Mouse (Mus musculus) T-helper 2 cell (primary cell): ENCODE results near the gene Cd27.

ENCODE experiments used
- in situ Hi-C: fragments of 300-600 bp; cut with MboI, MseI; formaldehyde crosslinking; loops from one replicate; pipeline ENCODE4 v1.15.1; 2025; ENCODE audit warnings: high pct_unique_total_duplicates

The Cd27 gene

GRCm38 (mm10) chr6:125215148-125215954 lies 21.5 kb downstream of the Cd27 start, which contains the start of gene Vamp1:
TSS of gene Vamp1 (plus strand) at chr6:125215551.
- in situ Hi-C loops, result no loop called here

DNA sequence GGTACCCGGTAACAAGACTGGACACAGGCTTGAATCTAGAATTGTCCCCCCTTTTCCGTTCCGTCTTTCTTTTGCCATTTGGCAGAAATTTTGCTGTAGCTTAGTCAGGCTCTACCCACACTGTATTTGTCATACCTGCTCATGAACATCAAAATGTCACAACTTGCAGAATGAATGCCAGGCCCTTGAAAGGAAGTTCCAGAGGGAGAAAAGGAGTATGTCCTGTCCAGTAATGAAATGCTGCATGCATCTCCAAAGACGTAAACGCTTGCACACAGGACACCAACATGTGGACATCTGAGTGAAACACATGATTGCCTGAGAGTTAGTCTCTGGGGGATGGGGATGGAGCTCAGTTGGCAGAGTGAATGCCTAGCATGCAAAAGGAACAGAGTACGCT lies 23.1 kb downstream of the Cd27 start:
- in situ Hi-C loops, result no loop called here

DNA sequence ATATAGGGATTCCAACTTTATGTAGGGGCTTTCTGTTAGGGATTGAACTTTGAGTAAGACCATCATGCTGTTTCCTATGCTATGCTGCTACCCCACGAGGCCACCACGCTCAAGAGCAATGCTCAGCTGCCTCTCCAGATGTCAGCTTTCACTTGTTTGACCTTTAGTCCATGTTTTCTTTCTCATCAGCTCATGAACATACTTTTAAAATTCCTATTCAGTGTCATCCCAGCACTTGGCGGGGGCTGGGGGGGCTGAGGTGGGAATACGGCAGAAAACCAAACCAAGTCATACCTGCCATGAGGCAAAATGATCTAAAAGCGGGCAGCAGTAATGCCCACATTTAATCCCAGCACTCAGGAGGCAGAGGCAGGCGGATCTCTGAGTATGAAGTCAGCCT lies 23.7 kb downstream of the Cd27 start:
- in situ Hi-C loops, result no loop called here

GRCm38 (mm10) chr6:125212621-125213020 lies 24.2 kb downstream of the Cd27 start:
- in situ Hi-C loops, result no loop called here

DNA sequence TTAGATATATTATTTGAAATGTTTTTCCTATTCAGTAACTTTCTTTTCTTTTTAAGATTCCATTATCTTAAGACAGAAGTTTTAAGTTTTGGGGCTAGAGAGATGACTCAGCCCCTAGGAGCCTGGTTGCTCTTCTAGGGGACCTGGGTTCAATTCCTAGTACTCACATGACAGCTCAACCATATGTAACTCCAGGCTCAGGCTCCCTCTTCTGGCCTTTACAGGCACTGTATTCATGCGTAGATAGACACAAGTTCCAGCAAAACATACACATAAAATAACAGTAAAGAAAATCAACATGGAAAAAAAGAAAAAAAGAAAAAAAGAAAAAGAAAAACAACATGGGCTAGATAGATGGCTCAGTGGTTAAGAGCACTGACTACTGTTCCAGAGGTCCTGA lies 26.4 kb downstream of the Cd27 start:
- in situ Hi-C loops, result no loop called here

DNA sequence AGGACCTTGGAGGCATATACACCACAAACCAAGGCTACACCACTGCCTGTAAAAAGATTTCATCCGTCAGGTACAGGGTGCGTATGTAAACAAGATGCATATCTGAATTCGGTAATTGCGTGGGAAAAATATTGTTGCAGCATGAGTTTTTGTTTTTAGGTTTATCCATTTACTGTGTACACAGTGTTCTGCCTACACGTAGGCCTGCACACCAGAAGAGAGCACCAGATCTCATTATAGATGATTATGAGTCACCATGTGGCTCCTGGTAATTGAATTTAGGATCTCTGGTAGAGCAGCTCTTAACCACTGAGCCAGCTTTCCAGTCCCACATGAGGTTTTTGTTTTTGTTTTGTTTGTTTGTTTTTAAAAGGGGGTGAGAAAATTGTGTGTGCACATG lies 39.6 kb downstream of the Cd27 start:
- in situ Hi-C loops, result no loop called here

GRCm38 (mm10) chr6:125196301-125196700 lies 40.5 kb downstream of the Cd27 start:
- in situ Hi-C loops, result no loop called here

DNA sequence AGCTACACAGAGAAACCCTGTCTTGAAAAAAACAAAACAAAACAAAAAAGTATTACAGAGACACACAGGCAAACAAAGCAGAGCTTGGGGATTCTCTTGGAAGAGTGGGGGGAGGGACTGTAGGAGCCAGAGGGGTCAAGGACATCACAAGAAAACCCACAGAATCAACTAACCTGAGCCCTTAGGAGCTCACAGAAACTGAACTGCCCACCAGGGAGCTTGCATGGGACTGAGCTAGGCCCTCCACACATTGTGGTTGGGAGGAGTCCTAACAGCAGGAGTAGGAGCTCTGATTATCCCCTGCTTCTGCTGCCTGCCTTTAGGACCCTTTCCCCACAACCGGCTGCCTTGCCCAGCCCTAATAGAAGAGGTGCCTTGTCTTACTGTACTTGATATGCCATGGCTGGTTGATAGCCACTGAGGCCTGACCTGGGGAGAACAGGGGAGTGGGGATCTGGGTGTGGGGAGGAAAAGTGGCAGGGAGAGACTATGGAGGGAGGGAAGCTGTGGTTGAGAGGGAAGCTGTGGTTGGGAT lies 41.2 kb downstream of the Cd27 start:
- in situ Hi-C loops, result no loop called here

GRCm38 (mm10) chr6:125193390-125193789 lies 43.4 kb downstream of the Cd27 start:
- in situ Hi-C loops, result no loop called here

DNA sequence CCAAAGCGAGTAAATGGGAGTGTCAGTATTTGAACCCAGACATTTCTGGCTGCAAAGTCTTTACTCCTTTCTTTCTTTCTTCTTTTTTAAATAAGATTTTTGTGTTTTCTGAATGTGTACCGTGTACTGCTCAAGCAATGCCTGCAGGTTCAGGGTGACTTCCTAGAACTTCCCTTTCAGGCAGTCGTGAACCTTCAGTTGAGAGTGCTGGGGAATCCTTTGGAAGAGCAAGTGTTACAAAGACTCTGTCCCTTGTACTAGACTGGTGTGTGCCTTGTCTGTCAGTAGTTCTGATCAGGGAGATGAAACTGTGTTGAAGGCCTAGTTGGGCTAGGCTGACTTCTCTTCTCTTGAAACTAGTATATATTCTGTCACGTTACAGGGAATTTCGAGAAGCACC lies 44.0 kb downstream of the Cd27 start:
- in situ Hi-C loops, result no loop called here

- in situ Hi-C loops, result no loop called here
Measured at GRCm38 (mm10) chr6:125192016-125192714, 44.6 kb downstream of the Cd27 start.

DNA sequence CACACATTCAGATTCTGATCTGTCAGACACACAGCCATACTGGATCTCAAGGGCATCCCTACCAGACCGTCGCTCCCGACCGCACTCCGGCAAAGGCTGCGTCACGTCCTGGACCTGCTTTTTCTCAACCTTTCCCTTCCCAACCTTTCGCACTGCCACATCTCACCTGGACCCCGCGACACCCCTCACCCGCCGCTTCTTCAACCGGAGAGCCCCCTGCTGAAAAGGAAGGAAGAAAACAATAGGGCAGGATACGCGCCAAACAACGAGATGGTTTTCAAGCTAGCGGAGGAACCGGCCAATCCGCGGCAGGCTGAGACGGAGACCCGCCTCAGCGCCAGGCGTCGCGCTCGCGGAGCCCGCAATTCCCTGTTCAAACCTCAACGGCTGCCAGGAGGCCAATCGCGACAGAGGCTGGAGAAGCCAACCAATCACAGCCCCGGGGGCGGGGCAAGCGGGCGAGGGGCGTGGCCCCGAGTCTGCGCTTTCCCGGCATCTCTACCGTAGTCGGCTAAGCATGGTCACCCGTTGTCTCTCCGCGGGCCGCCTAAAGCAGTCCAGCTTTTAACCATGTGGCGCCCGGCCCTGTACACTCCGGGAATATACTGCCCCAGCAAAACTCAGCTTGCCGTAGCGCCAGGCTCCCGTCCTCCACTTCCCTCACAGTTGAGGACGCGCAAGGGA lies 45.3 kb downstream of the Cd27 start, which contains the start of the genes Ncapd2 and Mrpl51:
Ncapd2 (minus strand) TSS at position 370 of the 684 bp plus-strand sequence.
Mrpl51 (plus strand) TSS at position 470 of the 684 bp plus-strand sequence.
- in situ Hi-C loops, result no loop called here

DNA sequence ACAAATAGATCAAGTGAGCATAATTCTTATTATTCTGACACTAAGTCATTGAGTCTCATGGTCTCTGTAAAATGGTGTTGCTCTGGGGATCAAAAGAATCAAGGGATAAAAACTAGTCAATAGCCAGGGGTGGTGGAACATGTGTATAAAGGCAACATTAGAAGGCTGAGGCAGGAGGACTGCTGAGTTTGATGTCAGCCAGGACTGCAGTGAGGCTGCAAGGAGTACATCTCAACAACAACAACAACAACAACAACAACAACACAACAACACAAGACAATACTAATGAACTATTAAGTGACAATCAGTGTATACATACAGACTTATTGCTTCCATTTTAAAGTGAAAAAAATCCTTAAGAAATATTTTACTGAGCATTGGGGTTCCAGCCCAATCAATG lies 46.0 kb downstream of the Cd27 start:
- in situ Hi-C loops, result no loop called here

- in situ Hi-C loops, result no loop called here
Measured at GRCm38 (mm10) chr6:125186203-125186602, 50.6 kb downstream of the Cd27 start.
